Mouse (Mus musculus): ENCODE results near the gene Tspan9.
A peak's percentile ranks its signal among the peaks of the same experiment; 100 is the strongest.

The Tspan9 gene

DNA sequence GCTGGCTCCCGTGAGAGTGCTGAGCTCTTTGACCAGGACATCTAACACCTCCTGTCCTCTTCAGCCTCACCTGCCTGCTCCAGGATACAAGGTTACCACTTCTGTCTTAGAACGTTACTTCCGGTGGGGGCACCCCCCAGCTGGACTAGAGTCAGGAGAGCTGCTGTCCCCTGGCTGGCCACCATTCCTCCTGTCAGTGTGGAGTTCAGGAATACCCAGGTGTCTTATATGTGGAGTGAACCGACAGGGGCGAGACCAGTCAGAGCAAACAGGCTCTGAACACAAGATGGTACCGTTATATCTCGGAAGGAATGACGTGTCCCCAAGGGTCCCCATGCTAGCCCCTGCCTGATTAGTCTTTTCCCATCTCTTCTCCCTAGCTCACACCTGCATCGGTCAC is 106.8 kb downstream of the Tspan9 start:
- DNase-seq (ENCODE audit: low spot score in 2 of 2): no peak

DNA sequence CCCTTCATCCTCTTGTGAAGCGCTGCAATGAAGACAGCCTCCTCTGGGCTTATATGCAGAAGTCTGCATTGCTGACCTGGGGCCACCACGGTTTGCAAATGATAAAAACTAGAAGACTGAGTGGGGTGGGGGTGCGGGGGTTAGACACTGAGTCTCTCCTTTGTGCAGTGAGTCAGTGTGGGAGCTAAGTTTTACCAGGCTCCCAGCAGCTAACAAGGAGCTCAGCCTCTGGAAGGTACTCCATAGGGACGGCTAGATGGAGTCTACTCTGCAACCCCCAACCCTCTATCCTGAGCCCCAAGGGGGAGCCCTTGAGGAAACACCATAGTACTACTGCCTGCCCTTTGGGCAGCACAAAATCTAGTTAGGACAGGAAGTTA is 107.5 kb downstream of the Tspan9 start:
- peak in 1 of 2 experiments; percentile 22 for DNase-seq (ENCODE audit: low spot score in 2 of 2)

DNA sequence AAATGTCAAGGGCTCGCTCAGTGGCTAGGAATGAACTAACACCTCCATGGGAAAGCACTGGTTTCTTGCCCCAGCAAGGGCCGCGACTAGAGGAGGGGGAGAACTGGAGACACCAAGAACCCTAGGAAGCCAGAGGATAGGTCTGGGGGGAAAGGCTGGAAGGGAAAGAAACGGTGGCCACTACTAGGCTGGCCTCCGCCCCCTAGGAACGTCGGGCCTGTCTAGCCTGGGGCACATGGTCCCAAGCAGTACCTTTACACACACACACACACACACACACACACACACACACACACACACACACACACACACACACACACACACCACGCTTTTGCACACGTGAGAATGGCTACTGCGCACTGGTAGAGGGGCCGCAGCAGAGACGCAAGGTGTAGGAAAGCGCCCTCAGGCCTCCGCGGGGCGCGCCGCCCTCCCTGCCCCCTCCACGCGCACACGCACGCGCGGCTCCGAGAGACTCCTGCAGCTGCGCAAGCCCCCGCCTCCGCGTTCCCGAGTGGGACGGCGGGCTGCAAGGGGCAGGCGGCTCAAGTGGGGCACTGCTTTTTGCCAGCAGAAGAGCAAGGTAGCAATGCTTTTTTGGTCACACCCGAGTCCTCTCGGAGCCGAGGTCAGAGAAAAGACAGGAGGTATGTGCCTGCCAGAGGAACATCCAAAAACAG is 108.0 kb downstream of the Tspan9 start:
- peak; percentile 59 to 71 for DNase-seq (ENCODE audit: low spot score in 2 of 2)

DNA sequence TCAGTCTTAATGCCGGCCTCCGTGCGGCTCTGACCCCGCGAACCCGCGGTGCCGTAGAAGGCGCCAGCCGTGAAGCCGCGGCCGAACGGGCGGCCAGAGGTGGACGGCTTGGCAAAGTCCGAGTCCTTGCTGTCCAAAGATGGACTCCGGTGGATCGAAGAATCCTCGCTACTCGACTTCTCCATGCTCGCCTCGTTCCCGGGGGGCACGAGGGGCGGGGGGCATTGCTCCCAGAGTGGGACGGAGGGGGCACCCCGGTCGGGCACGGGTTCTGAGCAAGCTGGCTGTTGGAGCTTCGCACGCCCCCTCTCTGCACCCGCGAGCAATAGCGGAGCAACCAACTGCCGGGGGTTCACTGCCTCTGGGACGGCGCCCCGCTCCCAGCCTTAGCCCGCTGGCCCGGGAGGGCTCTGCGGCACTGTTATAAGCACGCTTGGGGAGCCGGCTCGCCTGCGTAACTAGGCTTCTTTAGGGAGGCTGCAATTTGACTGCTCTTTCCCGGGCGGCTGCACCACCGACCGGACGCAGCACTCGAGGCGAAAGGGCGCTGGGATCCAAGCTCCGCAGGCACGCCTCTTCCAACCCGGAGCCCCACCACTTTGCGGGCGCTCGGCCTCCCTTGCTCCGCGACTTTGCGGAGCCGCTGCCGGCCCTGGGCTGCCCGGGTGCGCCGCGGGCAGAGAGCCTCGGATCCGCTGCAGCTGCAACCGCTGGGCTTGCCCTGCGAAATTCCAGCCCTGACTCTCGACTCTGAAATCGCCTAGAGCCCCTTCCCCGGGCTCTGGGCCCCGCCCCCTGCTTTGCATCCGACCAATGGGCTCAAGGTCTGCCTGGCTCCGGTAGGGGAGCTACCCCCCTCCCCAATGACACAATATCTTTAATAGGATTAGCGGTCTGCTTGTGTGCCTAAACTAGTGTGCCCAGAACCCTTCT is 108.8 kb downstream of the Tspan9 start:
- DNase-seq (ENCODE audit: low spot score in 2 of 2): peak; percentile 34 to 54

DNA sequence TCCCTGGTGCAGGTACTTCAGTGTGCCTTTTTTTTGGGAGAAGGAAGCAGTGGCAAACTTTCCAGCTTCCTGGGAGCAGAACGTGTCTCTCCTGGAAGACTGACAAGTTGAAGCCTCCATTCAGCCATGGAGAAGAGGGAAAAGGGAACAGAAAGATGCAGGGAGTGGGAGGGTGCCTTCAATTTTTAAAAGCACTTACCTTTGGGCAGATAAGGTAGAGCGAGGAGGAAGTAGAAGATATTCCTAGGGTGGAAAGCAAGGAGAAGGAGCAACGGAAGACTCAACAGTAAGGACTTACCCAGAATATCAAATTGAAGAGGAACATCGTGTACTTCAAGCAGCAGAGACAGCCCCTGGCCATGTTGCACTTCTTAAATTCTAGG is 109.5 kb downstream of the Tspan9 start:
- DNase-seq (ENCODE audit: low spot score in 2 of 2): no peak

DNA sequence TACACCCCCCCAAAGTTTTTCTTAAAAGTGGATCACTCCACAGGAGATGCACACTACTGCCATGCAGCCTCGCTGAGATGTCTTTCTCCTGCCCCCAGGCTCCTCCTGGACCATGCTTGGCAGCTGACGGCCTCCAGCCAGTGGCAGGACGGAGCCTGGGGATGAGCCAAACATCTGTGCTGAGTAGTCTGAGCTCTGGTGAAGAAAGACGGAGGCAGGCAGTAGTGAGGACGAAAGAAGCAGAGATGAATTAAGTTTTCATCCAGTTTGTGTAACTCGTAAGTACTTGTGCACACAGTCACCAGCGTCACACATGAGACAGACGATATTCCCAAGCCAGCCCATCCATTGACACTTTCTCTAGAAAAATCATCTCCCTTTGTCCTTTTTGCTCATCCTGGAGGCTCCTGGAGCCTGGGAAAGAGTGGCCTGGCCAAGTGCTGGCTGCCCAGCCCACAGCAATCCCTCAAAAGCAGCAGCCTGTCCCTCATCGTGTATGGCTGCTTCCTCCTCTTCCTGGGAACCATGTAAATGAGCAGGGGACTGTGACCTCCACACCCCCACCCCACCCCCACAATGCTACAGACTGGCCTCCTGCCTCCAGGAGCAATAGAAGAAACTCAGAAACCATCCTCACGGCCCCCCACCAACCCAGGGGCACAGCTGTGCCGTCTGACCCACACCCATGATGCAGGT is 110.1 kb downstream of the Tspan9 start:
- no peak for DNase-seq (ENCODE audit: low spot score in 2 of 2)

DNA sequence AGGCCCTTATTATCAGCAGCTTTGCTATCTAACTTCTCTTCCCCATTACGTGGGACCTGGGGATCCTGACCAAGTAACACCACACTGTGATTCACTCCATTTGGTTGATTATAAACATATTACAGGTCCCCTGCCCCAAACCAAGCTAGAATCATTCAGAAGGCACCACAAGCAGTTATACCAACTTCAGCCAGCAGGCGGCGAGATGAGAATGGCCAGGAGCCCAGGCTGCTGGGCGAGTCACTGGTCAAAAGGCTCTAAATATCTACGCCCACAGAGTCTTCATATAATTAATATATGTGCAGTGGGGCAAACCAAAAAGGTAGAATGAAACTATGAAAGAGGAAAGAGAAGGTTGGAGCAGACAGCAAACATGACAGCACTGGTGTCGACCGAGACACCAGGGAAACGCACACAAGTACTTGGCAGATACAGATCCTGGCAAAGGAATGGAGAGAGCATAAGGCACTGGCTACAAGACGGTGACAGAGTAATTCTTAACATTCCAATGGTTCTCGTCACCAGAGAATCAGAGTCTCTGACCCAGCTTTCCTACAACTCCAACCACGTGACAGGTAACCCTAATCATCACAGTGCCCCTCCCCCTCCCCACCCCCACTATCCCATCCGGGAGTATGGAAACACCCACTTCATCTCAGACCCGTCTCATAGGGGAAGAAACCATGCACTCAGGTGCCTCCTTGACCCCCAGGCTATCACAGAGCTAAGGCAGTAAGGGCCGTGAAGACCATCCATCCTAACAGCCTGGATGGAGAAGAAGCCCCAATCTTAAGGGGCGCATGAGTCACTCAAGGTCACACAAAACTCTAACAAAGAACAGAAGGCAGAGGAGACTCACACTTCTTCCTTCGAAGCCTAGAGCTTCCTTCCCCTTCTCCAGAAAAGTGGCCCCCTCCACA is 110.9 kb downstream of the Tspan9 start:
- peak; percentile 89 to 91 for DNase-seq (ENCODE audit: low spot score in 2 of 2)

DNA sequence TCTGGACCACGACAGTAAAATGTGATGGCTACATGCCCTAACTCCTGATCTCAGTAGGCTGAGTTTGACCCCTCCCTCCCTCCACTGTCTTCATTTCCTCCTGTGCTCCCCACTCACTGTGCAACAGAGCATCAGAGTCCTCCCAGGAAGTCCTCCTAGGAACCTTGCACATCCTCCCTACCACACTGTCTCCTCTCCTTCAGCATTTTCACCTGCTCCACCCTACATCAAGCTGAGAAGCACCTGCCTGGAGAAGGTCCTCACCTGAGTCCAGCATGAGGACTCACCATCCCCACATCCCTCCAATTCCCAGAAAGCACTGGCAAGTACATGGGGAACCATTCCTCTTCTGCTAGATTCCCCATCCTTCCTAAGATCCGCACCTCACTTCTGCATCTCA is 111.8 kb downstream of the Tspan9 start:
- no peak for DNase-seq (ENCODE audit: low spot score in 2 of 2)

DNA sequence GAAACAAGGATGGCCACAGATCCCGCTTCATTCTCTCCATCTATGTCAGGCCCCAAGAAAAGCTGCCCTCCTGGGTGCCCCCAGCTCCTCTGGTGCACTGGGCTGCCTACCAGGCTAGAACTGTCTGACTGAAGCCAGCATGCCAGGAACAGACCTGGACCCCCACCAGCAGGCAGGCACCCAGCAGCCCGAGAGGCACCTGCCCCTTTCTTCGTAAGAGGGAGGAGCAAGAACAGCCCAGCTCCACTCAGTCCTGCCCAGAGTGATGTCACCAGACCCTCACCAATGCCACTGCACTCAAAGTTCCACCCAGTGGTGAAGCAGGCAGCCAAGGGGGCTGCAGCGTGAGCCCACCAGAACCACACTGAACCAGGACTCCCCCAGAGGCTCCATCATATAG is 112.3 kb downstream of the Tspan9 start:
- no peak for DNase-seq (ENCODE audit: low spot score in 2 of 2)

DNA sequence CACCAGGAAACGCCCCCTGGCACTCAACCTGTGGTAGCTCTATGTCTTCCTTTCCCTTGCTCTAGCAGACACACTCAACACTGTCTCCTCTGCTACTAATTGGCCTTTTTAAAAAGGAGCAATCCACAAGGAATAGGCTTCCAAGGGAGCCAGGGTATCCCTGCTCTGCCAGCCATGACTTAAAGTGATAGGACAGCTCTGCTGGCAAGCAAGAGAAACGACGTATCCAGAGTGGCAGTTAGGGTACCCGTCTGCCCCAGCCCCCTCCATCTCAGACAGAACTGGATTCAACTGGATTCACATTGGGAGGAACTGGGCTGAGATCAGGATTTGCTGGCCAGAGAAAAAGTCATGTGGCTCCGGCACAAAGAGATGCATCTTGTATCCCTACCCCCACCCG is 112.9 kb downstream of the Tspan9 start:
- DNase-seq (ENCODE audit: low spot score in 2 of 2): no peak

DNA sequence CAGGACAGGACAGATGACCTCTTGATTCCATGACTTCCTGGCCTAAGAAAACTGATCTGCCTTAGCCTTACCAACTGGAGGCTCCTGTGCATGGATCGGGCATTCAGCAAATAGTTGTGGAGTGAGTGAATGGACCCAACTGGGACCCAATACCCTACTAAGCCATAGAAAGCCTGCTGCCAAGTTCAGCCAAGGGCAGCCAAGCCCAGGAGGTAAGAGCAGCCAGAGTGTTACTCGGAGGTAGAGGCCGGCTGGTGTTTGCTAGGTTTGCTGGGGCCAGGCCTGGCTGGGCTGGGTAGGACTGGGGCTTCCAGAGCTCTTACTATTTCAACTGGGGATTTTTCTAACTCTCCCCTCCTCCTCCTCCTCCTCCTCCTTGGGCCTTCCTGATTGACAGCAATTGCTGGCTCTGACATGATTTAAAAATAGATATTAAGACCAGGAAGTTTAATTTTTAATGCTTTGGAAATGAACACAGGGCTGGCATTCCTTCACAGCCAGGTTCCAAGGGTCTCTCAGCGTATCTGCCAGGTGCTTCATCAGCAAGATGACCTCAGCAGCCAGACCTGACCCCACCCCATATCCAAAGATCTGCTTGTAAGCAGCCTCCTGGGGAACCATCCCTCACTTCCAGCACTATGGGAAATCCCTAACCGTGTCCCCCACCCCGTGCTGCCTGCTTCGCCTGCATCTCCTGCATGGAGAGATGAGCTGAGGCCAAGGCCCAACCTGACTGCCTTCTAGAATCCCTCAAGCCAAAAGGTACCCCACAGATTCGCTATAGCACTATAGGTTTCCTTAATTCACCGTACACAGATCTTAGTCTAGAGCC is 113.7 kb downstream of the Tspan9 start:
- DNase-seq (ENCODE audit: low spot score in 2 of 2): no peak

DNA sequence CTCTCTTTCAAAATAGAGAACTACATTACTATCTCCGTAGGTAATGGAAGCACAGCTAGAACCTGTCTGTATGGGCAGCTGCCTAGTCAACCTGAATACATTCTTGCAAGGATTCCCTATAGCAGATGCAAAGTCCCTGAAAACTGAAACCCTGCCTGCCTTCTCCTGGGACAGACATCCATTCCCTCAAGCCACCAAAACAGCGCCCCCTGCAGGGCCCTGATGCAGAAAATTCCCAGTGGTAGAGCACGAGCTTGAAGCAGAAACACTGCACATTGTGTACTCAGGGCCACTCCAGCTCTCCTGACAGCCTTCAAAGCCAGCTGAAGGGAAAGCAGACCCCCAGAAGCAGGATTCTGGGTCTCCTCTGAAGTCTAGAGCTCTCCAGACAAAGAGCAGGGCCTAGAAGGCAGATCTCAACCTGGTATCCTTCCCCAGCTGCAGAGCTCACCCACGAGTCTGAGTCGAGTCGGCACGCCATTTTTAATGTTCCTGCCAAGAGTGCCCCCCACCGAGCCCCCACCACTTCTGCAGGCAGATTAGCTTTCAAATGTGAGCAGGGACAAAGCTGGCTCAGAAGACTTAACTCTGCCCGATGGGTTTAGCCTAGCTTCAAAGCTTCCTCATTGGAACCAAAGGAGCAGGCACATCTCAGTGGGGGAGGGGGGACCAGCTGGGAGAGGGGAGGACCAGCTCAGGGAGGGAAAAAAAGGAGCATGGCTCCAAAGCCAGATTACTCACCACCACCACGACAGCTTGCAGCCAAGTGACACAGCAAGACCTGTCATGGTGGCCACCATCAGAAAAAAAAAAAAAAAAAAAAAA is 115.1 kb downstream of the Tspan9 start:
- no peak for DNase-seq (ENCODE audit: low spot score in 2 of 2)

DNA sequence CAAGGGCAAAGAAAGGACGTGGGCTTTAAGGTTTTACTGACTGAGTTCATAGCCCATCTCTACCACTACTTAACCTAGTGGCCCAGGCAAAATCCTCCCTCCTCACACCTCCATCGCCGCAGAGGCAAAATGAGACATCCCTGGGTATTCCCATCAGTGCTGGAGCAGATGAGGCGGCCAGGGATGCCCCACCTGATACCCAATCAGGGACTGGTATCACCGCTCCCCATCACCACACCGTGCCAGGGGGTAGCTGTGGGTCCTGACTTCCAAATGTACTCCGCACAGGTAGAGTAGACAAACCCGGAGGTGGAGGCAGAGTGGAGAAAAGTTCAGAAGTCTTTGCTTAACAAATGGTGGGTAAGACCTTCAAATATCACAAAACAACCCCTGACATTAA is 117.4 kb downstream of the Tspan9 start:
- no peak for DNase-seq (ENCODE audit: low spot score in 2 of 2)

DNA sequence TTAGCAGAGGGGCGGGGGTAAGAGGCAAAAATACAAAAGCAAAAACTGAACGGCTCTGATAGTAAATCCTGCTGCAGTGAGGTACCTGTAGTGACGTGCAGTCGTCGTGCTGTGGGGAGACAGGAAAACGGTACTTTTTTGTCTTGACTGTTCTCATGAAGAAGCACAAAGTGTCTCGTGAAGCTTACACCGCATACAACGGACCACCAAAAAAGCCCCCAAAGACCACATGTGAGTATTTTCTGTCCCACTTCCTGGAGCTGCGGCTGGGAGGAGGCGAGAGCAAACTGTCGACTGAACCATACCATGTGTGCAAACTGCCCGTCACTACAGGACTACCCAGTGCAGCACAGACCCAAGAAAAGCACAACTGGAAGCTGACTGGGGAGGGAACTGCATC is 117.8 kb downstream of the Tspan9 start:
- no peak for DNase-seq (ENCODE audit: low spot score in 2 of 2)

DNA sequence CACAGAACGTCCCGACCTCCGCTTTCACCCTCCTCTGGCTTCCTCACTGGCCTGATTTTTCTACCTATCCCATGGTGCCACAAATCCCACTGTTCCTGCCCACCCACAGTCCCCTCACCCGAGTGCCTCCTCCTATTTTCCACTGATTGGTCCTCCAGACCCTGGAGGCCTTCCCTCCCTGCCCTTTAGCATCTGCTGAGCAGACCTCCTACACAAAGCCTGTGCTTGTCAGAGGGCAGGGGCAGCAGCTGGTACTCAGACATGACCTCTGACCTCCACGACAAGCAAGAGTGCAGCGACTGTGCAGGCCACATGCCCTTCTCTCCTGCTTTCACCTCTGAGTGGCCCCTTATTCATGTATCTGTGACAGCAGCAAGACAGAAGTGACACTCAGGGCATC is 121.2 kb downstream of the Tspan9 start:
- DNase-seq (ENCODE audit: low spot score in 2 of 2): no peak

DNA sequence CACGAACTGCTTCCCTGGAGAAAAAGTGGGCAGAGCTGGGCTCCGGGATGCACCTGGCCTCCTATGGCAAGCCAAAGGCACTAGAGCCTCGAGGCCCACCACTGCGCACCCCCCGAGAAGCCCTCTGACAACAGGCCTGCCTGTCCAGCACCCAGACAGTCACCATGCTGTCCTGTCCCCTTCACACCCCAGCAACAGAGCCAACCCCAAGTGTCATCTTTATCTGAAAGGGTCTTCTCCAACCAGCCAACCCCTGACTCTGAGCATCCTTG is 121.5 kb downstream of the Tspan9 start:
- no peak for DNase-seq (ENCODE audit: low spot score in 2 of 2)

DNA sequence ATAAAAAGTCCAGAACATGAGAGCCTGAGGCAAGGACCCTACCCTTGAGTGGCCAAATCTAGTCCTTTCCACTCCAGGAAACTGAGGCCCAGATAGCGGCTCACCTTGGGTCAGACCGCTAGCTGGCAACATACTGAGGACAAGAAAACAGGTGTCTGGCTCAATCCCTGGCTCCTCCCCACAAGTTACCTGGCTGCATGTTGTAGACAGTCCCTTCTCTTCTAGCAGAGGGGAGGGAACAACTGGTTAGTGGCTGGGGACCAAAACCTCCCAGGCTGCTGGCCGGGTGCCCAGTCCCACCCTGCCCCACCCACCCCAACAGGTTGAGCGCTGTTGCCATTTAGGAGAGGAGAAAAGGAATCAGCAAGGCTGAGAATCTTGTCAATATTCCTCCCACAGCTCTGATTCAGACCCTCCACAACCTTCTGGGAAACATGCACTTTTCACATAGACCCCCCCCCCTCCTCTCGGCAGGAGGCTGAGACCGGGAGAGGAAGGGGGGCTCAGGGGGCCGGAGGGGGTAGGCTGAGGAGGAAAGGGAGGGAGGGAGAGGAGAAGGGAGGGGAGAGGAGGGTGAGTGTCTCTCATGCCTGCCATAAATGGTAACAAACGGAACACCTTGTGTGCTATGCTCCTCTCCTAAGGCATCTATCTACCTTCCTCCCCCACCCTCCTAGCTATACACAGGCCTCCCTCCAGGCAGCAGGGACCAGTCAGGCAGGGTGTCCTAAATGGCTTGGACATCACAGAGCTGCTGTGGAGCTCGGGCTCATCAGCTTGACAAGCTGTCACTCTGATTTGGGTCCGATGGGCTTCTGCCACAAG is 122.1 kb downstream of the Tspan9 start:
- DNase-seq (ENCODE audit: low spot score in 2 of 2): no peak

DNA sequence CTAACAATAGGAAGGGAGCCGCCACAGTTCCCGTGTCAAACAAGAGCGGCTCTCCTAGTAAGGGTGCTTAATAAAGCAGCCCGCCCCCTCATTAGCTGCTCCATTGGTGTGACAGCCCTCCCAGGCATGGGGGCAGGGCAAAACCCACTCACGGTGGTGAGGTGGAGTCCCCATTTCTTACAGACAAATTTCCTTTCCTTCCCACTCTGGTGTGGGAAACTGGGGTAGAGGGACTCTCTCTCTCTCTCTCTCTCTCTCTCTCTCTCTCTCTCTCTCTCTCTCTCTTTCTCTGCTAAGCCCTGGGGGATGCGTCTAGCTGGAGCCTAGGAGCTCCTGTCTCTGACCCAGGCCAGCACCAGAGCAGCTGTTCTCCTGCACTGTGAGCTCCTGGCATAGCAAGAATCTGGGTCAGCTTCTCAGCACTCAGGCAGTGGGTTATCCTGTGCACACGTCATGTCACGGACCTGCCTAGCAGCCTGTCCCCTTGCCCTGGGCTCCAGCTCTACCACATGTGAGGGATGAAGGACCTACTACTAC is 122.8 kb downstream of the Tspan9 start:
- DNase-seq (ENCODE audit: low spot score in 2 of 2): peak in 1 of 2 experiments; percentile 41

DNA sequence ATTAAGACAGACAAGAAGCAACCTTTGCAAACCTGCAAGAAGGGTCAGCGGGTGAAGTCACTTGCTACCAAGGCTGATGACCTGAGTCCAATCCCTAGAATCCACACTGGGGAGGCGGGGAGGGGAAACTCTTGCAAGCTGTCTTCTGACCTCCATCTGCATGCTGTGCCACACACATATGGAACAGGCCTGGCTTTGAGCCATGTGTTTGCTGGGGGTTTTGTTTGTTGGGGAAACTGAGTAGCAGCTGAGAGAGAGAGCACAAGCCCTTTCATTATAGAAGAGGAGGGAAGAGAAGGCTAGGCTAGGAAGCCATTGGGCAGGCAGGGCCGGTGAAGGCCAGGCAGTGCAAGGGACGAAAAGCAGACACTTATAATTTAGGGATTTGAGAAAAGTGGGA is 123.3 kb downstream of the Tspan9 start:
- no peak for DNase-seq (ENCODE audit: low spot score in 2 of 2)

All from right cerebral cortex, adult 2 months (tissue).